Mouse (Mus musculus): ENCODE results near the gene Bicra. TPM values are rescaled to one million over a fixed set of nuclear protein-coding genes. Genes with fewer than 3 reads are reported as not detected.

The Bicra gene
- 1 to 10 TPM; 7.1 to 8.3 TPM for total RNA-seq (2021)

GRCm38 (mm10) chr7:16047338-16048146, at the start of gene Bicra:
Gene Bicra (minus strand): TSS chr7:16047921.
- intact Hi-C loops (cut with DNase I): loop anchor here (1.0 to 5.0 kb wide), 3 partner anchors 19 to 115 kb away; no protein-coding TSS in a partner anchor
- peak; percentile 78 for DNase-seq (ENCODE audit: low spot score)

- intact Hi-C loops (cut with DNase I): no loop called here
- no peak for DNase-seq (ENCODE audit: low spot score)
These were observed 46.9 kb upstream of the Bicra start for GRCm38 (mm10) chr7:16094592-16094991.

- intact Hi-C loops (cut with DNase I): no loop called here
- no peak for DNase-seq (ENCODE audit: low spot score)
These were observed 39.9 kb upstream of the Bicra start for GRCm38 (mm10) chr7:16087587-16087986.

GRCm38 (mm10) chr7:16083361-16083760, 35.6 kb upstream of the Bicra start:
- DNase-seq (ENCODE audit: low spot score): no peak
- intact Hi-C loops (cut with DNase I): no loop called here

- intact Hi-C loops (cut with DNase I): no loop called here
- DNase-seq (ENCODE audit: low spot score): no peak
These were observed 32.9 kb upstream of the Bicra start for GRCm38 (mm10) chr7:16080581-16080980.

- intact Hi-C loops (cut with DNase I): no loop called here
- no peak for DNase-seq (ENCODE audit: low spot score)
These were observed 32.2 kb upstream of the Bicra start for GRCm38 (mm10) chr7:16079947-16080346.

GRCm38 (mm10) chr7:16071906-16072305, 24.2 kb upstream of the Bicra start:
- no peak for DNase-seq (ENCODE audit: low spot score)
- intact Hi-C loops (cut with DNase I): no loop called here

- intact Hi-C loops (cut with DNase I): no loop called here
- DNase-seq (ENCODE audit: low spot score): no peak
These were observed 23.1 kb upstream of the Bicra start for GRCm38 (mm10) chr7:16070846-16071245.

- intact Hi-C loops (cut with DNase I): no loop called here
These were observed 15.8 kb upstream of the Bicra start for GRCm38 (mm10) chr7:16063490-16063889.

GRCm38 (mm10) chr7:16062099-16062420, 14.3 kb upstream of the Bicra start:
- intact Hi-C loops (cut with DNase I): no loop called here
- DNase-seq (ENCODE audit: low spot score): no peak

More at GRCm38 (mm10) chr7:16063490-16063889, 15.8 kb upstream of the Bicra start:
- no peak for DNase-seq (ENCODE audit: low spot score)

GRCm38 (mm10) chr7:16061219-16062098, 13.7 kb upstream of the Bicra start, which contains the start of gene Zfp541:
Gene Zfp541 (plus strand): TSS chr7:16061814.
- intact Hi-C loops (cut with DNase I): no loop called here
- no peak for DNase-seq (ENCODE audit: low spot score)

- intact Hi-C loops (cut with DNase I): no loop called here
These were observed 9.4 kb upstream of the Bicra start for GRCm38 (mm10) chr7:16057136-16057534.

GRCm38 (mm10) chr7:16056459-16057135, 8.9 kb upstream of the Bicra start:
- no peak for DNase-seq (ENCODE audit: low spot score)
- intact Hi-C loops (cut with DNase I): no loop called here

More at GRCm38 (mm10) chr7:16057136-16057534, 9.4 kb upstream of the Bicra start:
- DNase-seq (ENCODE audit: low spot score): no peak

GRCm38 (mm10) chr7:16055665-16056064, 7.9 kb upstream of the Bicra start:
- intact Hi-C loops (cut with DNase I): no loop called here
- no peak for DNase-seq (ENCODE audit: low spot score)

GRCm38 (mm10) chr7:16054966-16055365, 7.2 kb upstream of the Bicra start:
- no peak for DNase-seq (ENCODE audit: low spot score)
- intact Hi-C loops (cut with DNase I): no loop called here

GRCm38 (mm10) chr7:16053105-16053504, 5.4 kb upstream of the Bicra start:
- intact Hi-C loops (cut with DNase I): no loop called here

GRCm38 (mm10) chr7:16052684-16053083, 5.0 kb upstream of the Bicra start:
- intact Hi-C loops (cut with DNase I): loop anchor here (1.0 kb wide), 1 partner anchor 69 kb away; no protein-coding TSS in a partner anchor
- DNase-seq (ENCODE audit: low spot score): peak; percentile 94

More at GRCm38 (mm10) chr7:16053105-16053504, 5.4 kb upstream of the Bicra start:
- no peak for DNase-seq (ENCODE audit: low spot score)

- DNase-seq (ENCODE audit: low spot score): peak; percentile 62
- intact Hi-C loops (cut with DNase I): loop anchor here (1.0 to 2.0 kb wide), 2 partner anchors 69 to 75 kb away; no protein-coding TSS in a partner anchor
These were observed 4.3 kb upstream of the Bicra start for GRCm38 (mm10) chr7:16051883-16052595.

GRCm38 (mm10) chr7:16050600-16050999, 2.9 kb upstream of the Bicra start:
- DNase-seq (ENCODE audit: low spot score): no peak
- intact Hi-C loops (cut with DNase I): loop anchor here (2.0 kb wide), 1 partner anchor 74 kb away; no protein-coding TSS in a partner anchor

All from heart, postnatal 25 days (tissue).